Mouse (Mus musculus) gonadal fat pad, adult 2 months (tissue): Measurements from ENCODE around the gene Dusp5. TPM values are rescaled to one million over a fixed set of nuclear protein-coding genes. Genes with fewer than 3 reads are reported as not detected.

Source experiments
- DNase-seq: peaks from one replicate; pipeline ENCODE4 v3.0.0-alpha.2; 2012; ENCODE audit warnings: low read depth
- polyA plus RNA-seq: library from polyadenylated mRNA; depleted of rRNA; stranded (reverse); fragments of >200 nt; gene quantifications from 2 replicates; pipeline ENCODE4 v1.2.3, GENCODE M21; 2012

Gene Dusp5
- polyA plus RNA-seq, 1 experiment = 21.2 TPM

- no peak for DNase-seq
Measured at GRCm38 (mm10) chr19:53544923-53545561, 16.1 kb downstream of the Dusp5 start.

GRCm38 (mm10) chr19:53547597-53547996, 18.7 kb downstream of the Dusp5 start:
- no peak for DNase-seq

- DNase-seq = no peak
Measured at GRCm38 (mm10) chr19:53550972-53551371, 22.1 kb downstream of the Dusp5 start.

GRCm38 (mm10) chr19:53552216-53552786, 23.4 kb downstream of the Dusp5 start:
- DNase-seq = no peak

- DNase-seq = no peak
Measured at GRCm38 (mm10) chr19:53552795-53553194, 23.9 kb downstream of the Dusp5 start.

GRCm38 (mm10) chr19:53554402-53554801, 25.5 kb downstream of the Dusp5 start:
- no peak for DNase-seq

- DNase-seq = no peak
Measured at GRCm38 (mm10) chr19:53554981-53555616, 26.2 kb downstream of the Dusp5 start.

GRCm38 (mm10) chr19:53556841-53557240, 27.9 kb downstream of the Dusp5 start:
- no peak for DNase-seq

GRCm38 (mm10) chr19:53557267-53557936, 28.5 kb downstream of the Dusp5 start:
- DNase-seq = no peak

- DNase-seq = no peak
Measured at GRCm38 (mm10) chr19:53560436-53560835, 31.5 kb downstream of the Dusp5 start.

GRCm38 (mm10) chr19:53564174-53564573, 35.3 kb downstream of the Dusp5 start:
- DNase-seq = no peak

- no peak for DNase-seq
Measured at GRCm38 (mm10) chr19:53565565-53566277, 36.8 kb downstream of the Dusp5 start.

GRCm38 (mm10) chr19:53567864-53568263, 39.0 kb downstream of the Dusp5 start:
- no peak for DNase-seq

GRCm38 (mm10) chr19:53568553-53568952, 39.6 kb downstream of the Dusp5 start:
- no peak for DNase-seq

- no peak for DNase-seq
Measured at GRCm38 (mm10) chr19:53571056-53571455, 42.1 kb downstream of the Dusp5 start.

GRCm38 (mm10) chr19:53571501-53572428, 42.9 kb downstream of the Dusp5 start:
- DNase-seq = no peak

GRCm38 (mm10) chr19:53572607-53573006, 43.7 kb downstream of the Dusp5 start:
- DNase-seq = no peak

GRCm38 (mm10) chr19:53573151-53573550, 44.2 kb downstream of the Dusp5 start:
- no peak for DNase-seq

- no peak for DNase-seq
Measured at GRCm38 (mm10) chr19:53574131-53574530, 45.2 kb downstream of the Dusp5 start.

GRCm38 (mm10) chr19:53574546-53574945, 45.6 kb downstream of the Dusp5 start:
- no peak for DNase-seq
